ENCODE assay signal across 9 mouse cellular contexts in the genomic region with DNA sequence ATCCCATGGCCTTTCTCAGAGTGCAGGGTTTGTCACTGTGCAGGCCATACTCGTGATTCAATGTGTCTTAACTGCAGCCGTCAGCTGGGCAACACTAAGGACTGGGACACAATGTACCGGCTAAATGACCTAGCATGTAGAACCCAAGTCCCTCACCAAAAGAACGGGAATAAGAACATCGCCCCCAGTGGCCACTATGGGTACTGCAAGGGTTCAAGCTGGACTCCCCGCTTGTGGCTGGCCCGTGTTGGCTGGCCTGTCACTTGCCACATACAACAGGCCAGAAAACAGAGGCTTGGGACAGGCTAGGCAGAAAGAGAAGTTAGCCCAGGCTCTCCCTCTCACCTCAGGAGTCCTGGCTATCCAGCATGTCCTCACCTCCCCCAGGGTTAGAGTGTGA.
DNase-seq lines count a peak whose midpoint lies in the region; ATAC-seq and TF ChIP-seq lines count a peak whose summit lies in the region.
"Had no signal": no experiment of that assay in that cellular context is flagged by ENCODE, and none has a peak within 500 bp of the region (broad histone marks: within the 10 kb centered on the region; RNA-seq: fewer than 3 reads in every experiment).

No protein-coding gene starts in this region.

- H3K4me2 ChIP-seq in hindbrain, postnatal 0 days (ENCODE audit: low read depth, low read length): no peak overlapping the region
- no peak overlapping the region for H3K4me2 ChIP-seq in hindbrain, embryonic 12.5 days (replicated peaks)
- H3K4me2 ChIP-seq in forebrain, embryonic 12.5 days: no peak overlapping the region
- H3K4me2 ChIP-seq: neural tube, embryonic 13.5 days had no signal

- TF ChIP-seq POLR2A in liver, adult 2 months (IDR thresholded peaks at IDR 0.05; ENCODE audit: extremely low read depth, insufficient read depth, low read length): no peak

- H3K4me3 ChIP-seq in hindbrain, postnatal 0 days (ENCODE audit: low read length): no peak overlapping the region
- no peak overlapping the region for H3K4me3 ChIP-seq in hindbrain, embryonic 12.5 days
- H3K4me3 ChIP-seq in liver, adult 2 months (ENCODE audit: insufficient read depth, low read depth, low read length): no peak overlapping the region
- H3K4me3 ChIP-seq in forebrain, embryonic 12.5 days (replicated peaks): no peak overlapping the region
- H3K4me3 ChIP-seq: neural tube, embryonic 13.5 days had no signal

- peak; percentile 90 for TF ChIP-seq CTCF in hindbrain, postnatal 0 days (IDR thresholded peaks at IDR 0.05; ENCODE audit: low read depth)
- peak; percentile 77 for TF ChIP-seq CTCF in liver, adult 2 months (IDR thresholded peaks at IDR 0.05; ENCODE audit: low read depth, low read length)

- 40% methylated on average over 7 of the region's 7 CpGs for WGBS in hindbrain, postnatal 0 days
- WGBS in hindbrain, embryonic 12.5 days: 37% methylated on average over 7 of the region's 7 CpGs
- WGBS in liver, adult 2 months: 38% methylated on average over 7 of the region's 7 CpGs
- 40% methylated on average over 7 of the region's 7 CpGs for WGBS in forebrain, embryonic 12.5 days

- no peak overlapping the region for H3K9ac ChIP-seq in hindbrain, postnatal 0 days (replicated peaks; ENCODE audit: low read length)
- H3K9ac ChIP-seq in hindbrain, embryonic 12.5 days: no peak overlapping the region
- no peak overlapping the region for H3K9ac ChIP-seq in liver, adult 2 months (ENCODE audit: low read depth, low read length)
- H3K9ac ChIP-seq in forebrain, embryonic 12.5 days: no peak overlapping the region
- H3K9ac ChIP-seq: neural tube, embryonic 13.5 days had no signal

- H3K36me3 ChIP-seq in hindbrain, postnatal 0 days (ENCODE audit: insufficient read depth, low read length): no peaks in the 10 kb centered on the region
- no peaks in the 10 kb centered on the region for H3K36me3 ChIP-seq in hindbrain, embryonic 12.5 days
- no peaks in the 10 kb centered on the region for H3K36me3 ChIP-seq in liver, adult 2 months (ENCODE audit: control insufficient read depth, insufficient read depth, low read length)
- no peaks in the 10 kb centered on the region for H3K36me3 ChIP-seq in forebrain, embryonic 12.5 days (replicated peaks)
- H3K36me3 ChIP-seq: neural tube, embryonic 13.5 days had no signal

- peaks cover 8% of the 10 kb centered on the region for H3K4me1 ChIP-seq in hindbrain, postnatal 0 days (ENCODE audit: insufficient read depth, low read length)
- H3K4me1 ChIP-seq in hindbrain, embryonic 12.5 days: peaks cover 38% of the 10 kb centered on the region
- H3K4me1 ChIP-seq in liver, adult 2 months (ENCODE audit: control insufficient read depth, insufficient read depth, low read length): peaks cover 6% of the 10 kb centered on the region; the same call in 1 of the 2 replicates
- H3K4me1 ChIP-seq in forebrain, embryonic 12.5 days: peaks cover 44% of the 10 kb centered on the region

- H3K27me3 ChIP-seq in hindbrain, postnatal 0 days (ENCODE audit: insufficient read depth, low read length): no peaks in the 10 kb centered on the region
- peaks cover 34% of the 10 kb centered on the region for H3K27me3 ChIP-seq in hindbrain, embryonic 12.5 days
- H3K27me3 ChIP-seq in liver, adult 2 months (ENCODE audit: control insufficient read depth, insufficient read depth, low read length): no peaks in the 10 kb centered on the region
- H3K27me3 ChIP-seq in forebrain, embryonic 12.5 days: peaks cover 52% of the 10 kb centered on the region

- no peaks in the 10 kb centered on the region for H3K9me3 ChIP-seq in hindbrain, postnatal 0 days (ENCODE audit: low read length)
- no peaks in the 10 kb centered on the region for H3K9me3 ChIP-seq in hindbrain, embryonic 12.5 days (replicated peaks)
- H3K9me3 ChIP-seq in forebrain, embryonic 12.5 days: no peaks in the 10 kb centered on the region
- H3K9me3 ChIP-seq: neural tube, embryonic 13.5 days had no signal

- DNase-seq in hindbrain, postnatal 0 days (ENCODE audit: low spot score): peak; percentile 45
- DNase-seq in 3T3-L1 (ENCODE audit: low read depth, low spot score) (peak; percentile 9), R1 (ENCODE audit: low read depth, low spot score) (peak; percentile 82)
- peak; percentile 80 to 87 for DNase-seq in cerebellum, postnatal 25 days
- DNase-seq in liver, adult 2 months (ENCODE audit: extremely low read depth, low read depth, low spot score): peak; percentile 15
- peak; percentile 30 to 78 for DNase-seq in spleen, postnatal 4 days (ENCODE audit: low spot score in 2 of 2)

- no peak for ATAC-seq in hindbrain, postnatal 0 days
- ATAC-seq in hindbrain, embryonic 12.5 days (ENCODE audit: low FRiP score): no peak
- ATAC-seq in forebrain, embryonic 12.5 days (ENCODE audit: low FRiP score): no peak

- no peaks in the 10 kb centered on the region for H3K79me2 ChIP-seq in liver, adult 2 months (ENCODE audit: control insufficient read depth, insufficient read depth, low read length)

- no peak overlapping the region for H3K27ac ChIP-seq in hindbrain, postnatal 0 days
- H3K27ac ChIP-seq in hindbrain, embryonic 12.5 days: no peak overlapping the region
- no peak overlapping the region for H3K27ac ChIP-seq in liver, adult 2 months (replicated peaks; ENCODE audit: insufficient read depth, low read depth, low read length)
- no peak overlapping the region for H3K27ac ChIP-seq in forebrain, embryonic 12.5 days
- H3K27ac ChIP-seq: neural tube, embryonic 13.5 days had no signal

Comparison
In these comparisons a context has a peak if more than half of its experiments do, and no peak if none do; other contexts are left out.
1. DNase-seq: peak in every context shown above with its lines; median percentile 84 in cerebellum, postnatal 25 days; 82 in R1; 54 in spleen, postnatal 4 days; 45 in hindbrain, postnatal 0 days; 15 in liver, adult 2 months; 9 in 3T3-L1.